Mouse (Mus musculus) lung, postnatal 0 days (tissue): ENCODE measurements around the gene Surf6. TPM values are rescaled to one million over a fixed set of nuclear protein-coding genes. Genes with fewer than 3 reads are reported as not detected.

ENCODE experiments used
- ATAC-seq: fragments of 200-750 bp; cut with Nextera tagmentation; 2 replicates; pipeline ENCODE4 v1.8.0; 2017; ENCODE audit warnings: moderate library complexity
- DNase-seq: peaks from one replicate; pipeline ENCODE4 v3.0.0-alpha.2; 2016; ENCODE audit warnings: low spot score
- H3K27ac ChIP-seq: fragments of 300-500 bp; sonication (generic); 2 replicates; pipeline ENCODE4 v1.5.1; 2014; ENCODE audit warnings: antibody characterized with exemption, mild to moderate bottlenecking, low read length, mixed read lengths
- H3K27me3 ChIP-seq: fragments of 300-500 bp; sonication (generic); replicated peaks from 2 replicates; pipeline ENCODE4 v1.6.1; 2014; ENCODE audit warnings: low read length, mixed read lengths; ENCODE audit not compliant: insufficient read depth
- H3K36me3 ChIP-seq: fragments of 300-500 bp; sonication (generic); 2 replicates; pipeline ENCODE4 v1.6.1; 2014; ENCODE audit warnings: low read length, mixed read lengths; ENCODE audit not compliant: insufficient read depth
- H3K4me1 ChIP-seq: fragments of 300-500 bp; sonication (generic); 2 replicates; pipeline ENCODE4 v1.6.1; 2014; ENCODE audit warnings: antibody characterized with exemption, low read depth, low read length, mixed read lengths; ENCODE audit not compliant: insufficient read depth
- H3K4me2 ChIP-seq: fragments of 300-500 bp; sonication (generic); replicated peaks from 2 replicates; pipeline ENCODE4 v1.6.1; 2014; ENCODE audit warnings: low read depth, mild to moderate bottlenecking, low read length, moderate library complexity, mixed read lengths
- H3K4me3 ChIP-seq: fragments of 300-500 bp; sonication (generic); 2 replicates; pipeline ENCODE4 v1.5.1; 2014; ENCODE audit warnings: low read depth, low read length
- H3K9ac ChIP-seq: fragments of 300-500 bp; sonication (generic); replicated peaks from 2 replicates; pipeline ENCODE4 v1.6.1; 2014; ENCODE audit warnings: low read depth, mild to moderate bottlenecking
- H3K9me3 ChIP-seq: fragments of 300-500 bp; sonication (generic); 2 replicates; pipeline ENCODE4 v1.6.1; 2016; ENCODE audit warnings: low read length, mixed read lengths
- CTCF ChIP-seq: IDR thresholded peaks from 2 replicates; pipeline ENCODE4 v1.5.1; 2016; ENCODE audit warnings: antibody characterized with exemption, mild to moderate bottlenecking
- EP300 ChIP-seq: IDR thresholded peaks from 2 replicates; pipeline ENCODE4 v1.6.1; 2016; ENCODE audit warnings: antibody characterized with exemption, mild to moderate bottlenecking, control low read depth
- whole genome bisulfite sequencing: fragments of 180-500 bp; shearing (Covaris S2); extraction: QIAGEN DNeasy Blood & Tissue Kit; methylation state at CpG from one replicate; pipeline ENCODE4 v1.1.7; 2014; 5-methylcytosine and 5-hydroxymethylcytosine counted together
- polyA plus RNA-seq: library from polyadenylated mRNA; unstranded; fragments of >200 nt; fragmentation: Nextera tagmentation; extraction: Ambion mirVana; gene quantifications from 2 replicates; pipeline ENCODE4 v1.2.1, GENCODE M21; 2015

Gene Surf6
- polyA plus RNA-seq, 1 experiment from 2014 or later, result 11.8 TPM

DNA sequence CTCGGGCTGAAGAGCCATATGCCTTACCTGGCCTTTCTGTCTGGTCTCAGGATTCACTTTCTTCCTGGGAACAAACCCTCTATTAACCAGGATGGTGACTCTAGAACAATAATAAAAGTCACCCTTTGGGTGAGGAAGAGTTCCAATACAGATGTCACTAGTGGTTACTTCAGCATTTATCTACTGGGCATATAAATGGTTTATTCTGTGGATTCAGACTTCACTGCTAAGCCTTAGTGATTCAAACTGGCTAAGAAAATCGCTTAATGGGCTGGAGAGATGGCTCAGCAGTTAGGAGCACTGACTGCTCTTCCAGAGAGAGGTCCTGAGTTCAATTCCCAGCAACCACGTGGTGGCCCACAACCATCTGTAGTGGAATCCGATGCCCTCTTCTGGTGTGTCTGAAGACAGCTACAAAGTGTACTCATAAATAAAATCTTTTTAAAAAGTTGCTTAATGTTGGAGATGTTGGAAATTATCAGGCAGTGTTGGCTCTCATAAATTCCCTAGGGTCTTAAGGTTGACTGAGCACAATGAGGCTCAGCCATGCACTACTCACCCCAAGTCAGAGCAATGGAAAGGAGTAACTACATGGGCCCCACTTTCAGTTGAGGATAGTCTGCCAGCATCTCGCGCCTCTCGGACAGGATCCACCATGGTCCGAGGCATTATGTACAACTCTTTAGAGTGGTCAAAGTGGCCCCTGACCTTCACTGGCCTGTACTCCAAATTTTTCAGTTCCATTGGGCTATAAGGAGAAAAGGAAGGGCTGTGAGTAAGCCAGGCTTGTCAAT lies 11.7 kb upstream of the Surf6 start:
- WGBS, result 55% methylated on average over 8 of the region's 8 CpGs
- Histone ChIP-seq H3K4me1 (peaks cover 24% of the 10 kb centered on the region), H3K36me3 (peaks cover 21% of the 10 kb centered on the region), H3K4me2 (no peak overlapping the region), H3K9me3 (no peaks in the 10 kb centered on the region), H3K27me3 (no peaks in the 10 kb centered on the region), H3K27ac (no peak overlapping the region), H3K9ac (no peak overlapping the region), H3K4me3 (no peak overlapping the region)
- TF ChIP-seq EP300, result no peak
- no peak for TF ChIP-seq CTCF
- DNase-seq (no peak), ATAC-seq (no peak)

DNA sequence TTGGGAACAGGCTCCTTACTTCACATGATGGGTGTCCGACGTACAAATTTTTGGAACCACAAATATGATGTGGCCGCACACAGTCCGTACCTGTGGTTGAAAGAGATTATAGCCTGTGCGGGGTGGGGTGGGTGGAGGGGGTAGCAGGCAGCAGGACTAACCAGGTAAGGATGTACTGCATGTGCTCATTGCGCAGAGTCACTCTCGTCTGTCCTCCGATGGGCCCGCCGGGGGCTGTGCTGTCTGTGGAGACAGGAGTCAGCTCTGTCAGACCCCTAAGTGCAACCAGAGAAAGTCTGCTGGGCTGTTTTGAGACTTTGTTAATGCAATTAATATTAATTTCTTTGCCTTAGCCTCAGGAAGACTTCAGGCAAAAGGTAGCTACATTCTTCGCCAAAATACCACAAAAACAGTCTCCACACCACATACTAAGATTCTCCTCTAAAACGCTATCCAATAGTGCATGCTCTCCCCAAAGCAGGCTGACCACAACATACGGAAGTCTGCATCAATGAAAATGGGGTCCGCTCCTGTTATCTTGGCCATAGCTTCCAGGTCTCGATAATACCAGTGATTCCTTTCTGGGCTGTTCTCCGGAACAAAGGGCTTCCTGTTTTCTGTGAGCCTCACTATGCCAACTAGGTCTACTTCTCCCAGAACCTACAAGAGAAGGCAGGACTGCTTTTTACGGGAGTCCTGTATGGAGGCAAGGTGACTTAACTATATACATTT lies 10.9 kb upstream of the Surf6 start:
- TF ChIP-seq CTCF, result no peak
- TF ChIP-seq EP300, result no peak
- WGBS, result 80% methylated on average over 17 of the region's 17 CpGs

DNA sequence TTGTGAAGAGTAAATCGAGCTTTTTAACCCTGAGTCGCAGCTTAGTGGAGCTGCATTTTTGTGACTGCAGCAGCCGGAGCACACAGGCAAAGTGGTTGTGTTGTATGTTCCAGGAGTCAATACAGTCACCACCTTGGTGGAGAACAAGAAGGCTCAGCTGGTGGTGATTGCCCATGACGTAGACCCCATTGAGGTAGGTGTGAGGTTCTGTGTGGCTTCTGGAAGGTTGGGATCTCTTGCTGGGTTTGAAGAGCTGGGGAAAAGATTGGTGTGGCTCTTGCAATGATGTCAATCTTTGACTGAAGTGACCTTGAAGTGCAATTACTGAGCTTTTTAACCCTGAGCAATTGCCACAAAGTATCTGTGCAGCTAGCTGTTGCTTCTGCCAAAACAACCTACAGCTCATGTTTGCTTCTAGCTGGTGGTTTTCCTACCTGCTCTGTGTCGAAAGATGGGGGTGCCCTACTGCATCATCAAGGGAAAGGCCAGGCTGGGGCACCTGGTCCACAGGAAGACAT lies 9.6 kb upstream of the Surf6 start:
- DNase-seq (no peak), ATAC-seq (no peak)
- 61% methylated on average over 5 of the region's 5 CpGs for WGBS
- TF ChIP-seq EP300, result no peak
- no peak for TF ChIP-seq CTCF
- Histone ChIP-seq H3K9ac (peak overlapping the region; percentile 95), H3K4me3 (peak overlapping the region; percentile 76; the same call in 1 of the 2 replicates), H3K36me3 (peaks cover 14% of the 10 kb centered on the region), H3K27ac (no peak overlapping the region), H3K9me3 (no peaks in the 10 kb centered on the region), H3K4me1 (peaks cover 37% of the 10 kb centered on the region), H3K4me2 (peak overlapping the region; percentile 85; the same call in 1 of the 2 replicates), H3K27me3 (no peaks in the 10 kb centered on the region)

More for the DNA sequence above, 10.9 kb upstream of the Surf6 start:
- peaks cover 14% of the 10 kb centered on the region for H3K36me3 ChIP-seq
- no peak overlapping the region for H3K4me3 ChIP-seq
- DNase-seq (no peak), ATAC-seq (no peak)
- H3K9ac ChIP-seq, result no peak overlapping the region
- H3K4me1 ChIP-seq, result peaks cover 31% of the 10 kb centered on the region
- H3K27ac ChIP-seq, result no peak overlapping the region
- H3K27me3 ChIP-seq, result no peaks in the 10 kb centered on the region
- no peaks in the 10 kb centered on the region for H3K9me3 ChIP-seq
- no peak overlapping the region for H3K4me2 ChIP-seq

DNA sequence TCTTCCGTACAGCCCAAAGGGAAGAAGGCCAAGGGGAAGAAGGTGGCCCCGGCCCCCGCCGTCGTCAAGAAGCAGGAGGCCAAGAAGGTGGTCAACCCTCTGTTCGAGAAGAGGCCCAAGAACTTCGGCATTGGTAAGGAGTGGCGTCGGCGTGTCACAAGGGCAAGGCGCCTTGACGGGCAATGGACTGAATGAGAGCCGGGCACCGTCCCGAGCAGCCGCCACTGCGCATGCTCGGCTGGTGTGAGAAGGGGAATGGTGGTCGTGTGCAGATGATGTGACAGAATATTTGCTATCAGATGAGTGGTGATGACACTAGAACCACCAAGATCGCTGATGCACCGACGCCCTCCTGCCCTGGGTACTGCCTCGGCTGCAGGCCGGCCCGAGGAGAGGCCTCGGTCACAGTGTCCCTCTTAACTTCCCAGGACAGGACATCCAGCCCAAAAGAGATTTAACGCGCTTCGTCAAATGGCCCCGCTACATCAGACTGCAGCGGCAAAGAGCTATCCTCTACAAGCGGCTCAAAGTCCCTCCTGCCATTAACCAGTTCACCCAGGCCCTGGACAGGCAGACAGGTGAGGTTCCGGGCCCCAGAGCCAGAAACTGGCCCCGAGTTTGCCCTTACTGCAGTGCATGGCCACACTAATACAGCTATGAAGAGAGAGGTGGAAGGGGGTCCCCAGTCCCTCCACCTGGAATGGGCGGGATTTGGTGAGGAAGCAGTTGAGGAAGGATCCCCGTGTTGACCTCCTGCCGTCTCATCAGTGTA lies 8.5 kb upstream of the Surf6 start:
- DNase-seq, result peak; percentile 74
- peaks cover 14% of the 10 kb centered on the region for H3K36me3 ChIP-seq
- H3K4me2 ChIP-seq, result peak overlapping the region; percentile 85
- no peak for TF ChIP-seq CTCF
- no peak for TF ChIP-seq EP300
- peak overlapping the region; percentile 95 for H3K9ac ChIP-seq
- H3K27ac ChIP-seq, result peak overlapping the region; percentile 90
- peaks cover 30% of the 10 kb centered on the region for H3K4me1 ChIP-seq
- WGBS, result 2% methylated on average over 37 of the region's 37 CpGs
- H3K9me3 ChIP-seq, result no peaks in the 10 kb centered on the region
- H3K27me3 ChIP-seq, result no peaks in the 10 kb centered on the region
- peak; percentile 54 for ATAC-seq
- peak overlapping the region; percentile 76 for H3K4me3 ChIP-seq

DNA sequence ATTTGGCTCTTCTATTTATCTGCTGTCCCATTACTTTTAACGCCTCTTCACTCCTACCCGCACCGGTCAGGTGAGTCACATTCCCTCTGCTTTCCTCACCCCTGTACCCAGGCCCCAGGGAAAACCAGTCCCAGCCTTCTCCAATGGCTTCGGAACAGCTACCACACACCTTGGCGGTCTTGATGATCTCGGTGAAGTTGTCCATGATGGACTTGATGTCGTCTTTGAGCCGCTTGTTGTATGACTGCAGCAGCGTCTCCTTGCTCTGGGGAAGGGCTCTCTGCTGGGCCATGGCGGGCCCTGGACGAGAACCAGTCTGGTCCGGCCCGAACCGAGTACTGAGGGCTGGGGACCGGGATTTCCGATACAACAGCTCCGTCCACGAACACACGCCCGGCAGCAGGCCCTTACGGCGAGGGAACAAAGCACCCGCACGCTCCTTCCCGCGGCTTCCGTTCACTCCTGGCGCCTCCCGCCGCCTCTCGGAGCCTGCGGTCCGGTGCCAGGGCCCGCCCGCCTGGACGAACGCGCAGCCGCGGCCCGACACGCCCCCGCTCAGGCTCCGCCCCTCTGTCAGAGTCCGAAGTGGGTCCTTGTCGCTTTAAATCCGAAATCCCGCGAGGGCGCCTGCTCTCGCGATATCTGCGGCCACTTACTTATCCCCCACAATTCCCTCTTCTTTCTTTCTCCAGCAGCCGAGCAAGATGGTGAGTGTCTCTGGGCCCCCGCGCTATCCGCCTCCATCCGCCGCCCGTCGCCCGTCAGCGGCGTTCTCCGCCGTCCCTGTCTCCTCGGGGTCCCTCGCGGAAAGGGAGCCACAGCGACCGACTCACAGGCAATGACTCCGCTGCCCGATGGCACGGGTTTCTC lies 7.7 kb upstream of the Surf6 start, which contains the start of the genes Med22 and Rpl7a:
Gene Med22 (minus strand): TSS at position 554 of the 870 bp plus-strand sequence.
Gene Rpl7a (plus strand): TSS at position 641 of the 870 bp plus-strand sequence.
- Histone ChIP-seq H3K27me3 (no peaks in the 10 kb centered on the region), H3K4me1 (peaks cover 24% of the 10 kb centered on the region), H3K9ac (peak within 1 kb of the TSS; percentile 95), H3K27ac (peak within 1 kb of the TSS; percentile 90), H3K4me3 (peak within 1 kb of the TSS; percentile 76), H3K36me3 (peaks cover 18% of the 10 kb centered on the region), H3K9me3 (no peaks in the 10 kb centered on the region), H3K4me2 (peak within 1 kb of the TSS; percentile 85)
- DNase-seq, result peak; percentile 98
- peak; percentile 96 for ATAC-seq
- TF ChIP-seq EP300, result peak; percentile 91
- no peak for TF ChIP-seq CTCF
- 0% methylated on average over 62 of the region's 74 CpGs for WGBS
